Mouse (Mus musculus) MEL (cell line): ENCODE measurements at regions not wholly inside any gene's neighbourhood (a gene's known extent, or its start where the extent isn't known, plus 50 kb on each side); places are given as distances from the start of the nearest gene placed in this dataset.
A peak's percentile ranks its signal among the peaks of the same experiment; 100 is the strongest.

Experiments used
- DNase-seq: peaks from one replicate; pipeline ENCODE4 v3.0.0; 2011; ENCODE audit warnings: low read depth, low spot score
- H3K27ac ChIP-seq: 2 replicates; pipeline ENCODE4 v1.5.1; 2012; ENCODE audit warnings: low read depth, mild to moderate bottlenecking, control low read depth, low read length, moderate library complexity; ENCODE audit not compliant: control insufficient read depth
- H3K27me3 ChIP-seq, 2 experiments: fragments of 150-350 bp in 1 of 2; sonication (generic) in 1 of 2; 2 replicates each; pipeline ENCODE4 v1.6.1; 2012; ENCODE audit warnings: low read length in 2 of 2, mild to moderate bottlenecking in 2 of 2, improper control_type of control experiment in 1 of 2, moderate library complexity in 1 of 2; ENCODE audit not compliant: insufficient read depth in 2 of 2, control insufficient read depth in 1 of 2
- H3K36me3 ChIP-seq, 2 experiments: 2 replicates each; pipeline ENCODE4 v1.6.1; 2012 to 2014; ENCODE audit warnings: low read length in 2 of 2, improper control_type of control experiment in 1 of 2, inconsistent platforms in 1 of 2, mild to moderate bottlenecking in 1 of 2; ENCODE audit not compliant: insufficient read depth in 2 of 2, control insufficient read depth in 1 of 2
- H3K4me1 ChIP-seq, 2 experiments: fragments of 150-350 bp in 1 of 2; sonication (generic) in 1 of 2; 2 replicates each; pipeline ENCODE4 v1.6.1; 2012; ENCODE audit warnings: low read length in 2 of 2, improper control_type of control experiment in 1 of 2, mild to moderate bottlenecking in 1 of 2; ENCODE audit not compliant: insufficient read depth in 2 of 2, control insufficient read depth in 1 of 2
- H3K4me3 ChIP-seq, 2 experiments: fragments of 150-350 bp in 1 of 2; sonication (generic) in 1 of 2; 2 replicates each; pipeline ENCODE4 v1.5.1; 2012; ENCODE audit warnings: low read depth in 2 of 2, low read length in 2 of 2, mild to moderate bottlenecking in 2 of 2, moderate library complexity in 2 of 2, control low read depth in 1 of 2, improper control_type of control experiment in 1 of 2; ENCODE audit not compliant: control insufficient read depth in 1 of 2, insufficient read depth in 1 of 2
- H3K79me2 ChIP-seq: 2 replicates; pipeline ENCODE4 v1.6.1; 2012; ENCODE audit warnings: mild to moderate bottlenecking, low read length, moderate library complexity; ENCODE audit not compliant: control insufficient read depth, poor library complexity, insufficient read depth
- H3K9ac ChIP-seq: 2 replicates; pipeline ENCODE4 v1.6.1; 2012; ENCODE audit warnings: low read depth, mild to moderate bottlenecking, control low read depth, low read length, moderate library complexity; ENCODE audit not compliant: control insufficient read depth, poor library complexity, severe bottlenecking
- H3K9me3 ChIP-seq: fragments of 150-350 bp; sonication (generic); replicated peaks from 2 replicates; pipeline ENCODE4 v1.6.1; 2012; ENCODE audit warnings: mild to moderate bottlenecking, low read length, improper control_type of control experiment, moderate library complexity; ENCODE audit not compliant: insufficient read depth
- CHD1 ChIP-seq: IDR thresholded peaks from 2 replicates; pipeline ENCODE4 v1.6.1; 2012; ENCODE audit warnings: low read depth, mild to moderate bottlenecking, inconsistent platforms, low read length, improper control_type of control experiment
- CTCF ChIP-seq, 3 experiments: IDR thresholded peaks in 2 of 3; conservative IDR thresholded peaks in 1 of 3; 2 replicates each; pipeline ENCODE4 v1.5.1; 2011 to 2012; ENCODE audit warnings: low read length in 3 of 3, low read depth in 2 of 3, mild to moderate bottlenecking in 2 of 3, improper control_type of control experiment in 1 of 3, inconsistent platforms in 1 of 3, mixed read lengths in 1 of 3, moderate library complexity in 1 of 3; ENCODE audit not compliant: control insufficient read depth in 1 of 3, insufficient read depth in 1 of 3, poor library complexity in 1 of 3, severe bottlenecking in 1 of 3
- E2F4 ChIP-seq: IDR thresholded peaks from 2 replicates; pipeline ENCODE4 v1.6.1; 2011; ENCODE audit warnings: low read depth, low read length, improper control_type of control experiment, borderline replicate concordance
- ELF1 ChIP-seq: IDR thresholded peaks from 2 replicates; pipeline ENCODE4 v1.6.1; 2014; ENCODE audit warnings: low read depth, mild to moderate bottlenecking, inconsistent platforms, low read length, improper control_type of control experiment, moderate library complexity
- GABPA ChIP-seq: IDR thresholded peaks from 2 replicates; pipeline ENCODE4 v1.6.1; 2012; ENCODE audit warnings: low read depth, mild to moderate bottlenecking, inconsistent platforms, low read length, improper control_type of control experiment, moderate library complexity
- HCFC1 ChIP-seq: IDR thresholded peaks from 2 replicates; pipeline ENCODE4 v1.6.1; 2012; ENCODE audit warnings: low read depth, mild to moderate bottlenecking, inconsistent platforms, low read length, improper control_type of control experiment, moderate library complexity
- MEF2A ChIP-seq: IDR thresholded peaks from 2 replicates; pipeline ENCODE4 v1.6.1; 2014; ENCODE audit warnings: low read depth, mild to moderate bottlenecking, inconsistent platforms, low read length, improper control_type of control experiment; ENCODE audit not compliant: poor library complexity, insufficient replicate concordance, severe bottlenecking; ENCODE audit errors: extremely low read depth
- MYC ChIP-seq: IDR thresholded peaks from 2 replicates; pipeline ENCODE4 v1.6.1; 2011; ENCODE audit warnings: low read depth, mild to moderate bottlenecking, low read length, improper control_type of control experiment, moderate library complexity
- NRF1 ChIP-seq: IDR thresholded peaks from 2 replicates; pipeline ENCODE4 v1.6.1; 2014; ENCODE audit warnings: low read depth, mild to moderate bottlenecking, inconsistent platforms, low read length, improper control_type of control experiment, moderate library complexity; ENCODE audit not compliant: poor library complexity, insufficient read depth, severe bottlenecking
- POLR2AphosphoS5 ChIP-seq: IDR thresholded peaks from 2 replicates; pipeline ENCODE4 v1.6.1; 2012; ENCODE audit warnings: low read depth, borderline replicate concordance, mild to moderate bottlenecking, inconsistent platforms, low read length, moderate library complexity, mixed read lengths
- SMC3 ChIP-seq: IDR thresholded peaks from 2 replicates; pipeline ENCODE4 v1.6.1; 2011; ENCODE audit warnings: low read depth, low read length, improper control_type of control experiment
- TAL1 ChIP-seq: IDR thresholded peaks from 2 replicates; pipeline ENCODE4 v1.6.1; 2012; ENCODE audit warnings: mild to moderate bottlenecking, inconsistent platforms, low read length, moderate library complexity, mixed read lengths
- TCF12 ChIP-seq: IDR thresholded peaks from 2 replicates; pipeline ENCODE4 v1.6.1; 2014; ENCODE audit warnings: low read depth, mild to moderate bottlenecking, inconsistent platforms, low read length, improper control_type of control experiment, moderate library complexity
- ZNF384 ChIP-seq: IDR thresholded peaks from 2 replicates; pipeline ENCODE4 v1.6.1; 2012; ENCODE audit warnings: low read depth, mild to moderate bottlenecking, inconsistent platforms, low read length, improper control_type of control experiment

DNA sequence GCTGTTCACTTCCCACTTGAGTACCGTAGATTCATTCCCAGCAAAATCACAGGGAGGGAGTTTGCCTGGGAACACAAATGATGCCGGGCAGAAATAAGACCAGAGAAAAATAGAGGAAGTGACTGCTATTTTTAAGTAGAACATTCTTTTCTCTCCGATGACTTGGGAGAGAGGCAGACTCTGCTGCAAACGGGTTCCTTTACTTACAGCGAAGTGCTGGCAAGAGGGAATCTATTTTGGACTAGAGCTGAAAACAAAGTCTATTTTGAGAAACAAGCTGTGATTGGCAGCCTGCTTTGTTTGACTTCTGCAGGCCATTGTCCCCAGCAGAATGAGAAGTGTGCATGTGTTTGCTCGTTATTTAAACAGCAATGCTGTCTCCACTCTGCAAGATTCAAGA, 78.2 kb upstream of the Tmem132c start:
- TF ChIP-seq ELF1 (no peak), CHD1 (no peak), NRF1 (no peak), TCF12 (no peak), TAL1 (no peak), MEF2A (no peak)
- Histone ChIP-seq H3K4me1 (no peaks in the 10 kb centered on the region), H3K27me3 (no peaks in the 10 kb centered on the region), H3K9me3 (no peaks in the 10 kb centered on the region), H3K9ac (no peak overlapping the region), H3K27ac (no peak overlapping the region), H3K4me3 (no peak overlapping the region), H3K79me2 (no peaks in the 10 kb centered on the region), H3K36me3 (no peaks in the 10 kb centered on the region)
- no peak for DNase-seq

DNA sequence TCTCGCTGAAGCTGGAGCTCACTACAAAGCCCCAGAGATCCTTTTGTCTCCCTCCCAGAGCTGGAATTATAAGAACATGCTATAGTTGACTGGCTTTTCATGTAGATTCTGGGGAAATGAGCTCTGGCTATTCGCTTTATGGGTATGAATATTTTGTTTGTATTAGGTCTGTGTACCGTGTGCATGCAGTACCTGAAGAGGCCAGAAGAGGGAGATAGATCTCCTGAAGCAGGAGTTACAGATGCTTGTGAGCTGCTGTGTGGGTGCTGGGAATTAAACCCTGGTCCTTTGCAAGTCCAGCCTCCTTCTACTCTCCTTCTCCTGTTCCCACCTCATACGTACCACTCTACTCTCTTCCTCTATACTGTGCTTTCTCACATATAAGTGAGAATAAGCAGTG, 52.6 kb upstream of the Tmem132c start:
- Histone ChIP-seq H3K36me3 (no peaks in the 10 kb centered on the region), H3K9ac (no peak overlapping the region), H3K4me3 (no peak overlapping the region), H3K27me3 (no peaks in the 10 kb centered on the region), H3K4me1 (no peaks in the 10 kb centered on the region), H3K79me2 (no peaks in the 10 kb centered on the region), H3K9me3 (no peaks in the 10 kb centered on the region), H3K27ac (no peak overlapping the region)
- no peak for TF ChIP-seq MYC
- TF ChIP-seq ZNF384, result no peak
- no peak for TF ChIP-seq E2F4
- no peak for TF ChIP-seq SMC3
- no peak for TF ChIP-seq ELF1
- no peak for TF ChIP-seq HCFC1
- no peak for TF ChIP-seq POLR2AphosphoS5
- TF ChIP-seq CTCF (IDR thresholded peaks at IDR 0.05 in 2 of 3, conservative IDR thresholded peaks at IDR 0.05 in 1 of 3; ENCODE audit: control insufficient read depth in 1 of 3, insufficient read depth in 1 of 3, low read depth in 2 of 3, low read length in 3 of 3, poor library complexity in 1 of 3, severe bottlenecking in 1 of 3), result peak in 1 of 3 experiments; percentile 27; a peak in 2 of 6 replicates
- no peak for TF ChIP-seq GABPA
- DNase-seq, result peak; percentile 4
